Mouse (Mus musculus) kidney, postnatal 25 days (tissue): ENCODE data around the gene Echs1.

Experiments
- DNase-seq, 2 experiments: peaks; one replicate each; pipeline ENCODE4 v3.0.0; 2021; ENCODE audit warnings: mixed read lengths in 2 of 2

The Echs1 gene

DNA sequence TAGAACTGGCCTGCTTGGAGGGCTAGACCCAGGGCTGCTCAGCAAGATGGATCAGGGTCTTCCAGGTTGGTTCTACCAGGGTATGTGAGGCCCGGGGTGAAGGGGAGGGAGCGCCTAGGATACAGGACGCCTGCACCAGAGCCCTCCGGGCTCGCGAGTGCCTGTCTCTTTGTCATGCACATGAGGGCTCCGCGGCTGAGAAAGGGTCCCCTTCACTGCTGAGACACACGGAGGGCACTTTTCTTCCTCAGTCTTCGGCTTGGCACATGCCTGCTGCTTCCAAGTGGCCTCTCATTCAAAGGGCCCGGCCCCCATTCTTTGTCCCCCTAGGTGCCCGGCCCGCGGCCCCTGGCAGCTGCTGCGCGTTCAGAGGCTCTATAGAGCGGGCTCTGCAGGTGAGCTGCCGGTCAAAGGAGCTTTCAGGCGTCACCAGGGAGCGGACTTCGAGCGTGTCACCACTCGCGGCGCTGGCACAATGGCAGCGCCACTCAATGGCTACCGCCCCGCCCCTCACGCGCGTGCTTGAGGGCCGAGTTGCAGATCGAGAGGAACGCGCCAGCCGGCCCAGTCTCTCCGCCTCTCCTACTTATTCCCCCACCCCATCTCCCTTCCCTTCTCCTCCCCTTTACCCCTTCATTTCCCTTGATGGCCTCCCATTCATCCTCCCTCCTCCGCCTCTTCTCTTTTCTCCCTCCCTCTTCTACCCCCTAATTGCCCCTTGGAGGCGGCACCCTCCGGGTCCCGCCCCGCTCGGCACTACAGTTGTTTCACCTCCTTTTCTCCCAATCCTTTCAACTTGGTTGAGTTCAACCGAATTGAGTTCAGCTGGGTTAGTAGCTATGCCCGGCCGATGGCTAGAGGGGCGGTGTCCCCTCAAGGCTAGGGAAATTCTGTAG is 55.1 kb downstream of the Echs1 start:
- DNase-seq, result peak; percentile 19 to 61

GRCm38 (mm10) chr7:140059601-140060000 is 56.7 kb downstream of the Echs1 start:
- no peak for DNase-seq

GRCm38 (mm10) chr7:140058528-140058927 is 57.7 kb downstream of the Echs1 start:
- DNase-seq, result no peak

DNA sequence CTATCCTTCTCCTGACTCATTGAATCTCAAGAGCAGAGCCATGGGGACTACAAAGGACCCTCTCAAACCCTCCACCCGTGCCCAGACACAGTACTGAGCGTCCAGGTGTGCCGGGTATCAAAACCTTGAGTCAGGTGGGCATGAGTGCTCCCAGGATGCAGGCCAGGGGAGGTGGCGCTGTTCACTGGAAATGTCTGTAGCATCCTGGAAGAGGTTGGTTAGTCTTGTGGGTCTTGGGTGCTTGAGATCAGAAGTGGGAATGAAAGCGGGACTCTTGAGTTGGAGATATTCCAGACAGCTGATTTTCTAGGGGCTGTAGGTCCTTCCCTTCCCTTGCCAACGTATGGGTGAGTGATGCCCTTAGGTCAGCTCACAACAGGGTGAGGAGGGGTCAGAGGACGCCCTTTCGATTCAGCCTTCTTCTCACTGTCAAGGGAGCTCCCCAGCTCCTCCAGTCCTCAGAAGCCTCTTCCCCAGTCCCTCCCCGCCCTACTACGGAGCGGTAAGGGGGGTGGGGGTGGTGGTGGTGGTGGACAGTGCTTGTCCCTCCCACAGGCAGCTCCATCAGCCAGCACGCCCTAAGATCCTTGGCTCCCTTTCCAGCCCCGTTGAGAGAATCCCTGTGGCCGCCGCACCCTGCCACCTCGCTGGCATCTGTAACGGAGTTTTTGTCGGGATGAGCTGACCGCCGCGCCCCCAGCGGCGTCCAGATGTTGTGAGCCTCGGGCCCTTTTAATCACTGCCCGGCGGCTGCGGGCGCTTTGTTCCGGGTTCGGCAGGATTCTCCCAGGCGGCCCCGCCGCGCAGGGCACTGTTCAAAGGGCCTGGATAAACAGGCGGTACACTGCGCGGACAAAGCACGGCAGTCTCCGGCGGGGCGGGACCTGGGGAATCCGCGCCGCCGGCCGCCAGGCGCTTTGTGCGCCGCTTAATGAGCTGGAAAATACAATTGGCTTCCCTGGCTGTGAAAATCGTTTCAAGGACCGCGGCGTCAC is 58.6 kb downstream of the Echs1 start:
- DNase-seq, result peak; percentile 54 to 62
